Mouse (Mus musculus): ENCODE measurements at regions not wholly inside any gene's neighbourhood (a gene's known extent, or its start where the extent isn't known, plus 50 kb on each side); places are given as distances from the start of the nearest gene placed in this dataset.

DNA sequence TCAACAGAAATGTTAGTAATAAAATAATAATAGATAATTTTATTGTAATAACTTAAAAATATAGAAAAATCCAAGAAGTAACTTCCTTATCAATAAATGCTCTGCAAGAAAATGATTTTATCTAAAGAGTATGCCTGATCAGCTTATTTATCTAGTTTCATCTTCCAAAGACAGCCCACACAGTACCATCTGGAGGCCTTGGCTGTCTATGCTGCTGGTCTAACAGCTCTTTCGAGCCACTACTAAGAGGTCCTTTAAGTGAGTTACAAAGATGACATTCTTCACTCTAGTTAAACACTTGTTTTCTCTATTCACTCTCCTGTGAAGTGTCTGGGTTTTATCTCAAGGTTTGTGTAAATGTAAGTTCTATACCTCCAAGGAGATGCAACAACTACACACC lies 305.7 kb downstream of the Mef2c start:
- Histone ChIP-seq H3K9me3 (replicated peaks; ENCODE audit: insufficient read depth, low read length) (no peaks in the 10 kb centered on the region), H3K36me3 (ENCODE audit: control insufficient read depth in 1 of 2, insufficient read depth in 2 of 2, low read length in 2 of 2) (no peaks in the 10 kb centered on the region), H3K9ac (ENCODE audit: control insufficient read depth, low read depth, low read length, poor library complexity, severe bottlenecking) (no peak overlapping the region), H3K4me3 (ENCODE audit: control insufficient read depth in 1 of 2, insufficient read depth in 1 of 2, low read depth in 2 of 2, low read length in 2 of 2) (no peak overlapping the region), H3K27me3 (ENCODE audit: control insufficient read depth in 1 of 2, insufficient read depth in 2 of 2, low read length in 2 of 2) (no peaks in the 10 kb centered on the region), H3K4me1 (ENCODE audit: control insufficient read depth in 1 of 2, insufficient read depth in 2 of 2, low read length in 2 of 2) (no peaks in the 10 kb centered on the region), H3K27ac (ENCODE audit: control insufficient read depth, low read depth, low read length) (no peak overlapping the region), H3K79me2 (ENCODE audit: control insufficient read depth, insufficient read depth, low read length, poor library complexity) (no peaks in the 10 kb centered on the region)
- no peak for DNase-seq (ENCODE audit: low read depth, low spot score)
- TF ChIP-seq SIN3A (IDR thresholded peaks at IDR 0.05; ENCODE audit: low read length): no peak
- TF ChIP-seq POLR2A (IDR thresholded peaks at IDR 0.05; ENCODE audit: control insufficient read depth in 1 of 2, insufficient read depth in 1 of 2, low read depth in 1 of 2, low read length in 2 of 2, poor library complexity in 1 of 2): no peak
- TF ChIP-seq MXI1 (IDR thresholded peaks at IDR 0.05; ENCODE audit: low read depth, low read length): no peak
- TF ChIP-seq CTCF (IDR thresholded peaks at IDR 0.05 in 2 of 3, conservative IDR thresholded peaks at IDR 0.05 in 1 of 3; ENCODE audit: control insufficient read depth in 1 of 3, insufficient read depth in 1 of 3, low read depth in 2 of 3, low read length in 3 of 3, poor library complexity in 1 of 3, severe bottlenecking in 1 of 3): no peak
- no peak for TF ChIP-seq SMC3 (IDR thresholded peaks at IDR 0.05; ENCODE audit: low read depth, low read length)
- no peak for TF ChIP-seq MYC (IDR thresholded peaks at IDR 0.05; ENCODE audit: low read depth, low read length)
- no peak for TF ChIP-seq ETS1 (IDR thresholded peaks at IDR 0.05; ENCODE audit: low read depth, low read length)
- no peak for TF ChIP-seq BHLHE40 (IDR thresholded peaks at IDR 0.05; ENCODE audit: borderline replicate concordance, low read depth, low read length)
- no peak for TF ChIP-seq GATA1 (IDR thresholded peaks at IDR 0.05; ENCODE audit: low read depth, low read length)
- no peak for TF ChIP-seq MAFK (IDR thresholded peaks at IDR 0.05; ENCODE audit: borderline replicate concordance, low read depth, low read length)
- no peak for TF ChIP-seq RCOR1 (IDR thresholded peaks at IDR 0.05; ENCODE audit: low read depth, low read length)

DNA sequence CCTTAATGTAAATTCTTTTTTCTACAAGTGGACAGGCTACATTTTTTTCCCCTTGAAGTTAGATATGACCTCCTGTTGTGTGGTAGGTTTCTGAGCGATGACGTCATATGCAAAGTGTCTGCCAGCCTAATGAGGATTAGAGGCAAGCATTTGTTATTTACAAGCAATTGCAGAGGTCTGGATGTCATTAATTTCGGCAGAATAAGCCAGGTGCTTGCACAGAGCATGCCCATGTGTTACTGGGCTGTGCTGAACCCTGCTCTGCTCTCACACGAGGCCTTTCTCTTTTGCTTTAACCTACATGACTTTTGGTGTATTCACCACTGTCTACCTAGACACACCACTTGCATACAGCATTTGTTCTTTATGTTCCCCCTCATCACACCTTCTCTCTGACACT lies 316.5 kb downstream of the Mef2c start:
- H3K27me3 ChIP-seq (ENCODE audit: control insufficient read depth in 1 of 2, insufficient read depth in 2 of 2, low read length in 2 of 2): no peaks in the 10 kb centered on the region
- no peaks in the 10 kb centered on the region for H3K4me1 ChIP-seq (ENCODE audit: control insufficient read depth in 1 of 2, insufficient read depth in 2 of 2, low read length in 2 of 2)
- no peak overlapping the region for H3K27ac ChIP-seq (ENCODE audit: control insufficient read depth, low read depth, low read length)
- no peak for DNase-seq (ENCODE audit: low read depth, low spot score)
- H3K36me3 ChIP-seq (ENCODE audit: control insufficient read depth in 1 of 2, insufficient read depth in 2 of 2, low read length in 2 of 2): no peaks in the 10 kb centered on the region
- H3K9me3 ChIP-seq (replicated peaks; ENCODE audit: insufficient read depth, low read length): no peaks in the 10 kb centered on the region
- no peaks in the 10 kb centered on the region for H3K79me2 ChIP-seq (ENCODE audit: control insufficient read depth, insufficient read depth, low read length, poor library complexity)
- TF ChIP-seq SMC3 (IDR thresholded peaks at IDR 0.05; ENCODE audit: low read depth, low read length) (no peak), MYB (IDR thresholded peaks at IDR 0.05; ENCODE audit: low read depth, low read length) (no peak), MAFK (IDR thresholded peaks at IDR 0.05; ENCODE audit: borderline replicate concordance, low read depth, low read length) (no peak), EP300 (IDR thresholded peaks at IDR 0.05; ENCODE audit: low read depth in 1 of 2, low read length in 2 of 2) (no peak), POLR2AphosphoS5 (IDR thresholded peaks at IDR 0.05; ENCODE audit: borderline replicate concordance, low read depth, low read length) (no peak), USF1 (IDR thresholded peaks at IDR 0.05; ENCODE audit: low read depth, low read length) (no peak), POLR2A (IDR thresholded peaks at IDR 0.05; ENCODE audit: control insufficient read depth in 1 of 2, insufficient read depth in 1 of 2, low read depth in 1 of 2, low read length in 2 of 2, poor library complexity in 1 of 2) (no peak), MYC (IDR thresholded peaks at IDR 0.05; ENCODE audit: low read depth, low read length) (no peak), NELFE (IDR thresholded peaks at IDR 0.05; ENCODE audit: low read depth, low read length) (no peak), RAD21 (IDR thresholded peaks at IDR 0.05; ENCODE audit: low read depth, low read length) (no peak), ZC3H11A (IDR thresholded peaks at IDR 0.05; ENCODE audit: low read depth, low read length) (no peak), E2F4 (IDR thresholded peaks at IDR 0.05; ENCODE audit: borderline replicate concordance, low read depth, low read length) (no peak), ELF1 (IDR thresholded peaks at IDR 0.05; ENCODE audit: low read depth, low read length) (no peak), USF2 (IDR thresholded peaks at IDR 0.05; ENCODE audit: borderline replicate concordance in 1 of 2, insufficient read depth in 1 of 2, low read depth in 1 of 2, low read length in 2 of 2) (no peak), JUND (IDR thresholded peaks at IDR 0.05; ENCODE audit: low read depth, low read length) (no peak)
- no peak overlapping the region for H3K4me3 ChIP-seq (ENCODE audit: control insufficient read depth in 1 of 2, insufficient read depth in 1 of 2, low read depth in 2 of 2, low read length in 2 of 2)
- H3K9ac ChIP-seq (ENCODE audit: control insufficient read depth, low read depth, low read length, poor library complexity, severe bottlenecking): no peak overlapping the region
